Comparison of ENCODE assay signal across 8 mouse cellular contexts in genomic region chr13:67754333-67755306, GRCm38 (mm10). TPM values are rescaled to one million over a fixed set of nuclear protein-coding genes. Genes with fewer than 3 reads are reported as not detected.
DNase-seq lines count a peak whose midpoint lies in the region; ATAC-seq and TF ChIP-seq lines count a peak whose summit lies in the region.

Zfp85 (minus strand) TSS chr13:67755228.

- TF ChIP-seq POLR2A in bone marrow, adult 2 months (IDR thresholded peaks at IDR 0.05; ENCODE audit: borderline replicate concordance, control insufficient read depth, low read depth, low read length), result no peak
- TF ChIP-seq POLR2A in spleen, adult 2 months (IDR thresholded peaks at IDR 0.05; ENCODE audit: low read depth, low read length), result no peak

- no peaks in the 10 kb centered on the region for H3K27me3 ChIP-seq in embryonic facial prominence, embryonic 15.5 days
- H3K27me3 ChIP-seq in limb, embryonic 13.5 days, result no peaks in the 10 kb centered on the region
- H3K27me3 ChIP-seq in midbrain, embryonic 15.5 days (replicated peaks), result no peaks in the 10 kb centered on the region
- H3K27me3 ChIP-seq in spleen, adult 2 months (ENCODE audit: control insufficient read depth, insufficient read depth, low read length), result no peaks in the 10 kb centered on the region

- no peaks in the 10 kb centered on the region; the same call in 1 of the 2 replicates for H3K4me1 ChIP-seq in bone marrow, adult 2 months (ENCODE audit: control insufficient read depth, insufficient read depth, low read length)
- H3K4me1 ChIP-seq in embryonic facial prominence, embryonic 15.5 days, result peaks cover 6% of the 10 kb centered on the region
- H3K4me1 ChIP-seq in limb, embryonic 13.5 days, result peaks cover 4% of the 10 kb centered on the region
- H3K4me1 ChIP-seq in midbrain, embryonic 15.5 days, result peaks cover 11% of the 10 kb centered on the region
- H3K4me1 ChIP-seq in spleen, adult 2 months (ENCODE audit: control insufficient read depth, insufficient read depth, insufficient read length), result no peaks in the 10 kb centered on the region

- peak within 1 kb of the TSS; percentile 50 for H3K9ac ChIP-seq in embryonic facial prominence, embryonic 15.5 days
- peak within 1 kb of the TSS; percentile 70 for H3K9ac ChIP-seq in limb, embryonic 13.5 days
- peak within 1 kb of the TSS; percentile 58 for H3K9ac ChIP-seq in midbrain, embryonic 15.5 days

- TF ChIP-seq CTCF in bone marrow, adult 2 months (IDR thresholded peaks at IDR 0.05; ENCODE audit: control insufficient read depth, insufficient read depth, low read length), result no peak
- TF ChIP-seq CTCF in spleen, adult 2 months (IDR thresholded peaks at IDR 0.05; ENCODE audit: extremely low read depth, insufficient read depth, insufficient read length, insufficient replicate concordance), result no peak

- H3K36me3 ChIP-seq in embryonic facial prominence, embryonic 15.5 days, result peaks cover 7% of the 10 kb centered on the region
- H3K36me3 ChIP-seq in limb, embryonic 13.5 days, result peaks cover 13% of the 10 kb centered on the region
- H3K36me3 ChIP-seq in midbrain, embryonic 15.5 days (replicated peaks), result peaks cover 5% of the 10 kb centered on the region; the same call in 1 of the 2 replicates
- H3K36me3 ChIP-seq in spleen, adult 2 months (ENCODE audit: control insufficient read depth, insufficient read depth, low read length), result peaks cover 5% of the 10 kb centered on the region

- peak within 1 kb of the TSS; percentile 60 for H3K4me2 ChIP-seq in embryonic facial prominence, embryonic 15.5 days (replicated peaks)
- peak within 1 kb of the TSS; percentile 68 for H3K4me2 ChIP-seq in limb, embryonic 13.5 days (replicated peaks)
- H3K4me2 ChIP-seq in midbrain, embryonic 15.5 days, result peak within 1 kb of the TSS; percentile 51

- H3K27ac ChIP-seq in bone marrow, adult 2 months (ENCODE audit: control insufficient read depth, insufficient read depth, low read depth, low read length, poor library complexity), result peak within 1 kb of the TSS; percentile 79
- peak within 1 kb of the TSS; percentile 92 for H3K27ac ChIP-seq in embryonic facial prominence, embryonic 15.5 days (replicated peaks)
- peak within 1 kb of the TSS; percentile 65; the same call in 1 of the 2 replicates for H3K27ac ChIP-seq in limb, embryonic 13.5 days
- peak within 1 kb of the TSS; percentile 69 for H3K27ac ChIP-seq in midbrain, embryonic 15.5 days
- H3K27ac ChIP-seq in spleen, adult 2 months (ENCODE audit: insufficient read depth, low read length), result peak within 1 kb of the TSS; percentile 81

- DNase-seq in A20 (ENCODE audit: low read depth, low spot score), result peak; percentile 82
- peak; percentile 75 for DNase-seq in heart, adult 8-10 months (ENCODE audit: low spot score)
- DNase-seq in kidney, adult 9 months, result peak; percentile 72
- peak; percentile 44 to 47 for DNase-seq in spleen, adult 2 months (ENCODE audit: low read depth in 1 of 2, low spot score in 2 of 2)

- H3K4me3 ChIP-seq in bone marrow, adult 2 months (replicated peaks; ENCODE audit: control insufficient read depth, low read depth, low read length), result peak within 1 kb of the TSS; percentile 100
- H3K4me3 ChIP-seq in embryonic facial prominence, embryonic 15.5 days (replicated peaks), result peak within 1 kb of the TSS; percentile 68
- H3K4me3 ChIP-seq in limb, embryonic 13.5 days, result peak within 1 kb of the TSS; percentile 69
- H3K4me3 ChIP-seq in midbrain, embryonic 15.5 days, result peak within 1 kb of the TSS; percentile 69
- peak within 1 kb of the TSS; percentile 91 for H3K4me3 ChIP-seq in spleen, adult 2 months (ENCODE audit: extremely low read depth, insufficient read depth, insufficient read length)

- H3K9me3 ChIP-seq in embryonic facial prominence, embryonic 15.5 days (replicated peaks), result no peaks in the 10 kb centered on the region
- no peaks in the 10 kb centered on the region for H3K9me3 ChIP-seq in limb, embryonic 13.5 days
- no peaks in the 10 kb centered on the region for H3K9me3 ChIP-seq in midbrain, embryonic 15.5 days

- WGBS in bone marrow, adult 2 months, result 6% methylated on average over 24 of the region's 24 CpGs
- 6% methylated on average over 24 of the region's 24 CpGs for WGBS in embryonic facial prominence, embryonic 15.5 days
- WGBS in limb, embryonic 13.5 days, result 8% methylated on average over 24 of the region's 24 CpGs
- 6% methylated on average over 24 of the region's 24 CpGs for whole genome bisulfite sequencing in midbrain, embryonic 15.5 days
- 6% methylated on average over 24 of the region's 24 CpGs for WGBS in spleen, adult 2 months

- peak; percentile 89 for ATAC-seq in embryonic facial prominence, embryonic 15.5 days (ENCODE audit: insufficient number of reproducible peaks, low FRiP score, low TSS enrichment, low read depth)
- ATAC-seq in limb, embryonic 13.5 days (ENCODE audit: low FRiP score, low read depth), result peak; percentile 96
- peak; percentile 98 for ATAC-seq in midbrain, embryonic 15.5 days (replicated peaks)

RNA-seq across cellular contexts. Expression of gene Zfp85, which starts in this region (rescaled TPM):
- polyA plus RNA-seq in bone marrow, adult 2 months (2011; ENCODE audit: insufficient read depth, insufficient read length, low replicate concordance, missing spikeins), result 0.92 and 1.0 TPM in 2 replicates
- polyA plus RNA-seq in embryonic facial prominence, embryonic 15.5 days (2015; fragmentation: Nextera tagmentation; extraction: Ambion mirVana), result 4.4 and 4.9 TPM in 2 replicates
- 1 to 10 TPM; 2.0 to 2.5 (median 2.3) TPM for total RNA-seq in heart, adult 8-10 months (2022)
- polyA plus RNA-seq in limb, embryonic 13.5 days (2015; fragmentation: Nextera tagmentation; extraction: Ambion mirVana), result 7.3 TPM in 2 replicates
- 8.6 and 9.7 TPM in 2 replicates for polyA plus RNA-seq in midbrain, embryonic 15.5 days (2015; fragmentation: Nextera tagmentation; extraction: Ambion mirVana)
- 0.26 and 0.46 TPM in 2 replicates for polyA plus RNA-seq in spleen, adult 2 months (2012; rRNA removed)

Comparison
In these comparisons a context has a peak if more than half of its experiments do, and no peak if none do; other contexts are left out.
1. Peak in every context shown above with its lines: DNase-seq, ATAC-seq, H3K4me3 ChIP-seq and H3K27ac ChIP-seq.
2. Peak in DNase-seq, H3K4me3 ChIP-seq and H3K27ac ChIP-seq in spleen, adult 2 months; RNA of the gene not detected or under 1 TPM.